Mouse (Mus musculus) stomach, embryonic 16.5 days (tissue): ENCODE results near the gene Ahdc1. TPM values are rescaled to one million over a fixed set of nuclear protein-coding genes. Genes with fewer than 3 reads are reported as not detected.

Experiments used
- ATAC-seq: fragments of 200-750 bp; cut with Nextera tagmentation; 2 replicates; pipeline ENCODE4 v1.8.0; 2017; ENCODE audit warnings: moderate number of reproducible peaks, moderate TSS enrichment; ENCODE audit not compliant: insufficient read depth, low FRiP score
- H3K27ac ChIP-seq: fragments of 300-500 bp; sonication (generic); 2 replicates; pipeline ENCODE4 v1.5.1; 2014; ENCODE audit warnings: low read length
- H3K27me3 ChIP-seq: fragments of 300-500 bp; sonication (generic); 2 replicates; pipeline ENCODE4 v1.6.1; 2014; ENCODE audit warnings: low read length, control low read depth, mixed read lengths; ENCODE audit not compliant: control insufficient read depth, insufficient read depth
- H3K36me3 ChIP-seq: fragments of 300-500 bp; sonication (generic); 2 replicates; pipeline ENCODE4 v1.6.1; 2014; ENCODE audit warnings: low read length; ENCODE audit not compliant: control insufficient read depth, insufficient read depth
- H3K4me1 ChIP-seq: fragments of 300-500 bp; sonication (generic); 2 replicates; pipeline ENCODE4 v1.6.1; 2014; ENCODE audit warnings: low read length, control low read depth, mixed read lengths; ENCODE audit not compliant: control insufficient read depth, insufficient read depth
- H3K4me2 ChIP-seq: fragments of 300-500 bp; sonication (generic); 2 replicates; pipeline ENCODE4 v1.6.1; 2014; ENCODE audit warnings: low read depth, low read length, mixed read lengths
- H3K4me3 ChIP-seq: fragments of 300-500 bp; sonication (generic); replicated peaks from 2 replicates; pipeline ENCODE4 v1.5.1; 2014; ENCODE audit warnings: mild to moderate bottlenecking, low read length
- H3K9ac ChIP-seq: fragments of 300-500 bp; sonication (generic); 2 replicates; pipeline ENCODE4 v1.6.1; 2014; ENCODE audit warnings: low read length
- H3K9me3 ChIP-seq: fragments of 300-500 bp; sonication (generic); replicated peaks from 2 replicates; pipeline ENCODE4 v1.6.1; 2016; ENCODE audit warnings: low read length, control low read depth; ENCODE audit not compliant: control insufficient read depth
- WGBS: fragments of 180-500 bp; shearing (Covaris S2); extraction: QIAGEN DNeasy Blood & Tissue Kit; methylation state at CpG from one replicate; pipeline ENCODE4 v1.1.7; 2014; 5-methylcytosine and 5-hydroxymethylcytosine counted together
- polyA plus RNA-seq: library from polyadenylated mRNA; unstranded; fragments of >200 nt; fragmentation: Nextera tagmentation; extraction: Ambion mirVana; gene quantifications from 2 replicates; pipeline ENCODE4 v1.2.1, GENCODE M21; 2015

Ahdc1 gene
- polyA plus RNA-seq, 1 experiment from 2014 or later = 7.1 TPM

- no peak overlapping the region for H3K4me3 ChIP-seq
- H3K4me2 ChIP-seq = no peak overlapping the region
- peaks cover 43% of the 10 kb centered on the region for H3K4me1 ChIP-seq
- ATAC-seq = no peak
- no peaks in the 10 kb centered on the region for H3K27me3 ChIP-seq
- no peak overlapping the region for H3K27ac ChIP-seq
- 77% methylated on average over 6 of the region's 6 CpGs for WGBS
- no peak overlapping the region for H3K9ac ChIP-seq
- no peaks in the 10 kb centered on the region for H3K36me3 ChIP-seq
- no peaks in the 10 kb centered on the region for H3K9me3 ChIP-seq
Measured at GRCm38 (mm10) chr4:133028193-133028592, 17.1 kb downstream of the Ahdc1 start.

- WGBS = 80% methylated on average over 6 of the region's 6 CpGs
- H3K36me3 ChIP-seq = no peaks in the 10 kb centered on the region
- H3K9me3 ChIP-seq = no peaks in the 10 kb centered on the region
- H3K27me3 ChIP-seq = no peaks in the 10 kb centered on the region
- H3K4me3 ChIP-seq = no peak overlapping the region
- H3K4me2 ChIP-seq = no peak overlapping the region
- no peak for ATAC-seq
- H3K9ac ChIP-seq = no peak overlapping the region
- peaks cover 36% of the 10 kb centered on the region for H3K4me1 ChIP-seq
- no peak overlapping the region for H3K27ac ChIP-seq
Measured at GRCm38 (mm10) chr4:133028875-133029274, 17.8 kb downstream of the Ahdc1 start.

DNA sequence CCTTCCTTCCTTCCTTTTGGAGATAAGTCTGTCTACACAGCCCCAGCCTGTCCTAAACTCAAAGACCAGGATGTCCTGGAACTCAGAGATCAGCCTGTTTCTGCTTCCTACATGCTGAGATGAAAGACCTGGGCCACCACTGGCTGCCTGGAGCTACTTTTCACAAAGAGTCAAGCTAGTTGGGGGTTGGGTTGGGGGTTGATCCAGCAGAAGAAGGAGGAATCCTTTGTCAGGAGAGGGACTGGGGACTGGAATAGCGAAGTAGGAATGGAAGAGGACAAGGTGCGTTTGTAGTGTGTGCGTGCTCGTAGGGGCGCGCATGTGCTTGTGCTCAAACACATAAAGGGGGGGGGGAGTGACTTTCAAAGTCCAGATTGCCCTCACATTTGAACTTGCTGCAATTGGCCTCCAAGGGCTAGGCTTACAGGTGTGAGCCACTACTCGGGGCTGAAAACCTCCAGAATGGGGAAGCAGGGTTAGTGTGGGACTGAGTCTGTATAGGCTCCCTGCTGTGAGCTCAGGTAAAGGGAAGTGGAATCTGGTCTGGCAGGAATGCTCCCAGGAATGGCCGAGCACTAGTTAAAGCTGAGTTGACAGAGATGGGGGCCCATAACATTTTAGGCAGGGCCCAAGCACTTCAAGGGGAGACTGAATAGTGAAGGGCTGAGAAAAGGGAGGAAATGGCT is 21.5 kb downstream of the Ahdc1 start:
- Histone ChIP-seq H3K36me3 (no peaks in the 10 kb centered on the region), H3K9ac (no peak overlapping the region), H3K9me3 (no peaks in the 10 kb centered on the region), H3K4me3 (no peak overlapping the region), H3K27me3 (no peaks in the 10 kb centered on the region), H3K4me1 (0 out of 2 replicates have a peak, but pooled peaks cover 8% of the 10 kb centered on the region), H3K27ac (no peak overlapping the region), H3K4me2 (no peak overlapping the region)
- no peak for ATAC-seq
- 81% methylated on average over 8 of the region's 8 CpGs for WGBS

DNA sequence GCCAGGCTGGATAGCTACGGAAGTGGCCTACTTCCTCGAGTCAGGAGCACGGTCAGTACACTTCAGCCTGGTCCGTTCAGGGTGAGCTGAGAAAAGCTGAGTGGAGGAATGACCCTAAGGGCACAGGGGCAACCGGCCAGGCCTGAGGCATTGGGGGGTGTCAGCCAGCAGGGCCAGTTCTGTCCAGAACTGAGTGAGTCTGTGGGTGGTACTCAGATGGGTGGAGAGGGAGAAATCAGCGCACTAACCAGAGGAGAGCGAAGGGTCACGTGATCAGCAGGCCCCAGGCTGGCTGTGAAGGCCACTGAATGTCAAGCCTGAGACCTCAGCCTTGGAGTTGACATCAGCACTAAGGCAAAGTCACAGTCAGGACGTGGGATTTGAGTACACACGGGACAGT is 23.4 kb downstream of the Ahdc1 start:
- Histone ChIP-seq H3K27ac (no peak overlapping the region), H3K9me3 (no peaks in the 10 kb centered on the region), H3K4me3 (no peak overlapping the region), H3K36me3 (no peaks in the 10 kb centered on the region), H3K4me2 (no peak overlapping the region), H3K27me3 (no peaks in the 10 kb centered on the region), H3K9ac (no peak overlapping the region), H3K4me1 (peaks cover 15% of the 10 kb centered on the region)
- no peak for ATAC-seq
- 80% methylated on average over 10 of the region's 10 CpGs for WGBS

GRCm38 (mm10) chr4:133035446-133035845 is 24.4 kb downstream of the Ahdc1 start:
- Histone ChIP-seq H3K4me2 (no peak overlapping the region), H3K4me3 (no peak overlapping the region), H3K27me3 (no peaks in the 10 kb centered on the region), H3K9me3 (no peaks in the 10 kb centered on the region), H3K27ac (no peak overlapping the region), H3K36me3 (no peaks in the 10 kb centered on the region), H3K9ac (no peak overlapping the region), H3K4me1 (peaks cover 18% of the 10 kb centered on the region)
- 77% methylated on average over 1 of the region's 1 CpGs for WGBS
- ATAC-seq = no peak

DNA sequence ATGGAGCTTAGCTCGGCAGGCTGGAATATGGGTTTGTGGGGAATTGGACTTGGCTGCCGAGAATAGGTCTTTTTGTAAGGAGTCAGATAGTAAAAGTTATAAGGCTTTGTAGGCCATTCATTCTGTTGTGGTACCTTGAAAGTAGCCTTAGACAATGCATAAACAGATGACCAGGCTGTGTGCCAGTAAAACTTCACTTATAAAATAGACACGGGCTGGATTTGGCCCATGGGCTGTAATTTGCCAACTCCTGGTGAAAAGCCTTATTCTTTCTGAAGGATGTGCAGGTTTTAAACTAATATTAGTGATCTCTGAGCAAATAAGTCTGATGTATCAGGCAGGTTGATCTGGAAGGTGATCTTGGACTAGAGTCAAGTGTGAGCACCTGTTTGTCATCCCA is 24.9 kb downstream of the Ahdc1 start:
- Histone ChIP-seq H3K4me1 (peaks cover 23% of the 10 kb centered on the region), H3K27ac (no peak overlapping the region), H3K27me3 (no peaks in the 10 kb centered on the region), H3K9ac (no peak overlapping the region), H3K4me3 (no peak overlapping the region), H3K36me3 (no peaks in the 10 kb centered on the region), H3K4me2 (no peak overlapping the region), H3K9me3 (no peaks in the 10 kb centered on the region)
- WGBS = 64% methylated on average over 3 of the region's 3 CpGs
- ATAC-seq = no peak

GRCm38 (mm10) chr4:133037293-133037692 is 26.2 kb downstream of the Ahdc1 start:
- H3K4me3 ChIP-seq = no peak overlapping the region
- H3K9ac ChIP-seq = peak overlapping the region; percentile 34; the same call in 1 of the 2 replicates
- no peak for ATAC-seq
- no peak overlapping the region for H3K27ac ChIP-seq
- H3K27me3 ChIP-seq = no peaks in the 10 kb centered on the region
- H3K4me2 ChIP-seq = 0 out of 2 replicates have a peak overlapping the region, but pooled peaks have one; percentile 99
- H3K36me3 ChIP-seq = no peaks in the 10 kb centered on the region
- 44% methylated on average over 9 of the region's 9 CpGs for WGBS
- no peaks in the 10 kb centered on the region for H3K9me3 ChIP-seq
- peaks cover 36% of the 10 kb centered on the region for H3K4me1 ChIP-seq

DNA sequence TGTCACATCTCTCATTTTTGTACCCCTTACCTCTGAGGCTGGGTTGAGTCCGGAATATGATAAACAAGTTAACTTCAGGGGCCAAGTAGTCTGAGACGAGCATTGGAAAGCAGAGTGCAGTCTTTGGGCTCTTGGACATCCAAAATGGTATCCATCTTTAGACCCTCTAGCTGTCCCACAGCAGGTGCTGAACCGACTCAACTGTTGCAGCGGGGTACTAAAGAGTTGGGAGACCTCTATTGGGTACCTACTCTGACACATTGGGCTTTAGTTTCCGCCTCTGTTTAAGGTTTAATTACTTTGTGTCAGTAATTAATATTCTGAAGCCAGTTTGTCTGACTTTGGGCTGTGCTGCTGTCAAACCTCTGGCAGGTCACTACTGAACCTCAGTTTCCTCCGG is 26.7 kb downstream of the Ahdc1 start:
- peaks cover 41% of the 10 kb centered on the region for H3K4me1 ChIP-seq
- no peak overlapping the region for H3K9ac ChIP-seq
- peak overlapping the region; percentile 66 for H3K4me3 ChIP-seq
- no peak for ATAC-seq
- peak overlapping the region; percentile 99 for H3K4me2 ChIP-seq
- no peaks in the 10 kb centered on the region for H3K9me3 ChIP-seq
- no peaks in the 10 kb centered on the region for H3K27me3 ChIP-seq
- H3K27ac ChIP-seq = no peak overlapping the region
- no peaks in the 10 kb centered on the region for H3K36me3 ChIP-seq
- 37% methylated on average over 6 of the region's 6 CpGs for WGBS

DNA sequence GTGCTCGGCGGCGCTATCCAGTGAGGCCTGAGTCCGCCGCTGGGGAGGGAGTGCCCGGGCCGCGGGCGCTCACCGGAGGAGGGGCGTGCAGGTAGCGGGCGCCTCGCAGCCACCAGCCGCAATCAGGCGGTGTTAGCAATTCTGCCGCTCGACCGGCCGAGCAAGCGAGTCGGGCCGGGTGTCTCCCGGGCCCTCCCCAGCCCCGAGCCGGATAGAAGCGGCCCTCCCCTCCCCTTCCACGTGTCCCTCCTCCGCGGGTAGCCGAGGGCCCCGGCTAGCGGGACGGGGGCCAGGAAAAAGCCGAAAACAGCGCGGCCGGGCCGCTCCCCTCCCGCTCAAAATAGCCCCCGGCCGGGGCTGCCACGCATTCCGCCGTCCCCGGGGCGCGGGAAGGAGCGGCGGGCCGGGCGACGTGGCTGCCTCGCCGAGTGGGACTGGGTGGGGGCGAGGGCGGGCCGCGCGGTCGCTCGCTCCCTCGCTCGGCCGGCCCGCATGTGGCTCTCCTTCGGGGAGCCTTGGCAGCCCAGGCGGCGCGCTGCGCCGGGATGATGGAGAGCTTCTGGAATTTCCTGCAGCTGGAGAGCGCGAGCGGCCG is 27.6 kb downstream of the Ahdc1 start:
- H3K9me3 ChIP-seq = no peaks in the 10 kb centered on the region
- H3K4me3 ChIP-seq = peak overlapping the region; percentile 66
- H3K27me3 ChIP-seq = no peaks in the 10 kb centered on the region
- peaks cover 50% of the 10 kb centered on the region for H3K4me1 ChIP-seq
- peak overlapping the region; percentile 99 for H3K4me2 ChIP-seq
- H3K27ac ChIP-seq = peak overlapping the region; percentile 91
- ATAC-seq = peak; percentile 77
- H3K9ac ChIP-seq = peak overlapping the region; percentile 82
- under 1% methylated on average over 66 of the region's 76 CpGs for WGBS
- H3K36me3 ChIP-seq = no peaks in the 10 kb centered on the region
